Mouse (Mus musculus) forebrain, embryonic 12.5 days (tissue): Measurements from ENCODE around the gene Cdh3. TPM values are rescaled to one million over a fixed set of nuclear protein-coding genes. Genes with fewer than 3 reads are reported as not detected.

Experiments
- ATAC-seq: fragments of 200-750 bp; cut with Nextera tagmentation; 2 replicates; pipeline ENCODE4 v1.8.0; 2017; ENCODE audit warnings: moderate TSS enrichment; ENCODE audit not compliant: low FRiP score
- H3K27ac ChIP-seq: fragments of 300-500 bp; sonication (generic); 2 replicates; pipeline ENCODE4 v1.5.1; 2016; ENCODE audit warnings: mild to moderate bottlenecking
- H3K27me3 ChIP-seq: fragments of 300-500 bp; sonication (generic); 2 replicates; pipeline ENCODE4 v1.6.1; 2016; ENCODE audit warnings: mild to moderate bottlenecking
- H3K36me3 ChIP-seq: fragments of 300-500 bp; sonication (generic); replicated peaks from 2 replicates; pipeline ENCODE4 v1.6.1; 2016; ENCODE audit warnings: mild to moderate bottlenecking
- H3K4me1 ChIP-seq: fragments of 300-500 bp; sonication (generic); 2 replicates; pipeline ENCODE4 v1.6.1; 2016
- H3K4me2 ChIP-seq: fragments of 300-500 bp; sonication (generic); 2 replicates; pipeline ENCODE4 v1.6.1; 2016; ENCODE audit warnings: mild to moderate bottlenecking, moderate library complexity
- H3K4me3 ChIP-seq: fragments of 300-500 bp; sonication (generic); replicated peaks from 2 replicates; pipeline ENCODE4 v1.5.1; 2016; ENCODE audit warnings: mild to moderate bottlenecking
- H3K9ac ChIP-seq: fragments of 300-500 bp; sonication (generic); 2 replicates; pipeline ENCODE4 v1.6.1; 2016; ENCODE audit warnings: mild to moderate bottlenecking
- H3K9me3 ChIP-seq: fragments of 300-500 bp; sonication (generic); 2 replicates; pipeline ENCODE4 v1.6.1; 2016
- WGBS: fragments of 180-500 bp; shearing (Covaris S2); methylation state at CpG from one replicate; pipeline ENCODE4 v1.1.7; 2016; 5-methylcytosine and 5-hydroxymethylcytosine counted together
- polyA plus RNA-seq: library from polyadenylated mRNA; unstranded; fragments of >200 nt; fragmentation: Nextera tagmentation; extraction: Ambion mirVana; gene quantifications from 2 replicates; pipeline ENCODE4 v1.2.1, GENCODE M21; 2016

Gene Cdh3
- polyA plus RNA-seq, 1 experiment from 2014 or later: 3.5 TPM

DNA sequence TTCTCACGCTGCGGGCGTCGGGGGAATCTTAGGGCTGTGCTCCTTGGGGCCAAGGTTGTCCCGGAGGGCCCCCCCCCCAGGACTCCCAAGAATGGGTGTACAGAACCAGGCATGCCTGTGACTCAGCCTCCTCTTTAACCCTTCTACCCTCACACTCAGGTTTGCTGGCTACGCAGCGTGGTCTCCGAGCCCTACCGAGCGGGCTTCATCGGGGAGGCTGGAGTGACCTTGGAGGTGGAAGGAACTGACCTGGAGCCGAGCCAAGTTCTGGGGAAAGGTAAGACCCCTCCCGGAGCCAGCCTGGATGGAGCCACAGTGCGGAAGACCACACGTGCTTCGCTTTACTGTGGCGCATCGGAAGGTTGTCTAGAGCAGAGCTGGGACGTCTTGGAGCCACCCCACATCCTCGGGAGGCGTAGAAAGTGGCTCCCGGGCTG, 392 bp downstream of the Cdh3 start:
- H3K27ac ChIP-seq: no peak overlapping the region
- ATAC-seq: no peak

DNA sequence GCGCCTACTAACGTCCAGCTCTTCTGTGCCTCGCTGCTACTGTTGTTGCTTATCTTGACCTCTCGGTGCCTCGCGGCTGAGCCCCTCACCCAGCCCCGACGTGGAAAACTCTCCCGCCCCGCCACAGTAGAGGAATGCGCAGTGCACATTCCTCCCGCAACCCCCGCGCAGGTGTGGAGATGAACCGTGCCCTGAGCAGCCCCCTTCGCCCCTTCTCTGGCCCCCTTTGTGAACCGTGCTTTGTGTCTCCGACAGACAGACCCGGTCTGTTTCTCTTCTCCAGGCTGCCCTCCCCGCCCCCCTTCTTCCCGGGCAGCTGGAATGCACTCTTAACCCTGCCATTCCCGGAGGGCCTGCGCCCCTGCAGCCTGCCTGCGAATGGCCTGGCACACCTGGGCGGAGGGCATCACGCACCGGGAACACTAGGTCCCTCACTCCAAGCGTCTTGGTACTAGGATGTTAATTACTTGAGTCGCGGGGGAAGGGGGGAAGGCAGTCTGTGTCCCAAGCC, 895 bp downstream of the Cdh3 start:
- Histone ChIP-seq H3K4me1 (peaks cover 35% of the 10 kb centered on the region), H3K27me3 (peaks cover 73% of the 10 kb centered on the region), H3K36me3 (no peaks in the 10 kb centered on the region), H3K9ac (peak overlapping the region; percentile 29; the same call in 1 of the 2 replicates), H3K4me3 (peak overlapping the region; percentile 34), H3K4me2 (peak overlapping the region; percentile 57), H3K27ac (no peak overlapping the region), H3K9me3 (no peaks in the 10 kb centered on the region)
- no peak for ATAC-seq
- 0% methylated on average over 30 of the region's 30 CpGs for WGBS

More for the DNA sequence above, 392 bp downstream of the Cdh3 start:
- Histone ChIP-seq H3K4me1 (peaks cover 35% of the 10 kb centered on the region), H3K9ac (0 out of 2 replicates have a peak overlapping the region, but pooled peaks have one; percentile 38), H3K4me3 (peak overlapping the region; percentile 34), H3K36me3 (no peaks in the 10 kb centered on the region), H3K27me3 (peaks cover 78% of the 10 kb centered on the region), H3K4me2 (peak overlapping the region; percentile 57), H3K9me3 (no peaks in the 10 kb centered on the region)
- 2% methylated on average over 22 of the region's 22 CpGs for WGBS

DNA sequence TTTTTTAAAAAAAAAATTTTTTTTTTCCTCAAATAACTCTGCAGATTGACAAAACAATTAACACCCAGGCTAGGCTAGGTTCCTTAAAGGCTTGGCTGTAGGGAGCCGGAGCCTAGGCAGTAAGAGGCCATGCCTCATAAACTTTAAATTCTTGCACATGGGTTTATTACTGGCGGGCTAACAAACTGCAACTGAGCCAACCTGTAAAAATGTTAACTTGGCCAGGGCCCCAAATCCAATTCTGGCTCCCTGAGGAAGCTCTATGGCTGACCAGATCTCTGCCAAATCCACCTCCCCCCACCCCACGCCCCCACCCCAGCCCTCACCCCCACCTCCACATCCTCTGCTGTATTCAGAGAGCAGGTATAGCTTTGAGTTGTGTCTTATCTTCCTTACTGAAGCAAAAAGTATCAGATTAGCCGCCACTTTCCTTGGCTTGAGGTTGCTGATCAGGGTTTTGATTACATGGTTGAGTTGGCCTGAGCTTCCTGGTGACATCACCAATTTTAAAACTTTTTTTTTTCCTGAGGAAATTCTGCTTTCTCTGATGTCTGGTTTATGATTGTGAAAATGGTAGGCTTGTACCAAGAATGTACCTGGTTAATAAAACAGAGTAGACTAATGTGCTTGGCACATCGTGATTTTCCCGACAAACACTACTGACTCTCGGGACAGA, 1.9 kb downstream of the Cdh3 start:
- H3K9me3 ChIP-seq: no peaks in the 10 kb centered on the region
- H3K27ac ChIP-seq: no peak overlapping the region
- ATAC-seq: no peak
- H3K4me1 ChIP-seq: peaks cover 29% of the 10 kb centered on the region
- WGBS: 65% methylated on average over 7 of the region's 7 CpGs
- no peak overlapping the region for H3K4me2 ChIP-seq
- H3K9ac ChIP-seq: no peak overlapping the region
- no peaks in the 10 kb centered on the region for H3K36me3 ChIP-seq
- H3K4me3 ChIP-seq: no peak overlapping the region
- H3K27me3 ChIP-seq: peaks cover 63% of the 10 kb centered on the region

DNA sequence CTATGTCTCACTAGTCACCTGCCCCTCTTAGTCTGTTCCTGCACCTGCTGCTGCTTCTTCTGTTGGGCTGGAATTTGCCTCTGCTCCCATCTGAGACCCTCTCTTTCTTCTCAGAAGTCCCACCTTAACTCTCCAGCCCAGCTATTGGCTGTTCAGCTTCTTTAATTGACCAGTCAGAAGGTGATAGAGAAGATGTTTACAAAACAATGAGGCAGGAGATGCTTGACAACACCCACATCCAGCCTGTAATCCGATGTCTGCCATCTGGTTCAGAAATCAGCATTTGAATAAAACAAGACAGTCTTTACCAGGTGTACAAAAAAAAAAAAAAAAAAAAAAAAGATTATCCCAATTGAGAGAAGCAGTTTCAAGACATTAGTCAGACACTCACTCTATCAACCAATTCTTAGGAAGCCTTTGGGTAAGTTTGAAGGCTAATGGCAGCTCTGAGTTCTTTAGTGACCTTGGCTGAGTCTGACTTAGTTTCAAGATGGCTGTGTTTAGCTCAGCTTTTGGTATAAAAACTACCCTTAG, 5.3 kb downstream of the Cdh3 start:
- no peak overlapping the region for H3K9ac ChIP-seq
- no peak overlapping the region for H3K4me3 ChIP-seq
- H3K27ac ChIP-seq: no peak overlapping the region
- 3% methylated on average over 1 of the region's 1 CpGs for WGBS
- H3K4me2 ChIP-seq: no peak overlapping the region
- peaks cover 30% of the 10 kb centered on the region for H3K27me3 ChIP-seq
- H3K4me1 ChIP-seq: peaks cover 10% of the 10 kb centered on the region
- no peak for ATAC-seq
- H3K36me3 ChIP-seq: no peaks in the 10 kb centered on the region
- H3K9me3 ChIP-seq: no peaks in the 10 kb centered on the region

DNA sequence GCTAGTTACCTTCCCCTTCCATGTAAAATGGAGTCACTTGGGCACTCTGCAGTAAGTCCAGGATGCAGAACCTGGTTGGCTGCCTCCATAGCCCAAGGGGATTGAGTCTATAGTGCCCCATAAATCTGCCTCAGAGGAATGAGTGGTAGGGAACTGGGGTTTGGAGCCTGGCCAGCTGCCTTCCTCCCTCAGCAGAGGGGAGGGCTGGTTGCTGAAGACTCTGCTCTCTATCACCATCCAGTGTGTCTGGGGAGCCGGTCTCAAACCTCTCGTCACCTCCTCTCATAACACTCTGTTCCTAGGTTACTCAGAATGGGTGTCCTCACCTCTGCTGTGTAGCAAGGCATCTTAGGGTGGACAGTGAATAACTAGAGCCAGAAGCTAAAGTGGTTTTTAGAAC, 5.9 kb downstream of the Cdh3 start:
- Histone ChIP-seq H3K36me3 (no peaks in the 10 kb centered on the region), H3K4me2 (no peak overlapping the region), H3K27me3 (peaks cover 25% of the 10 kb centered on the region), H3K9me3 (no peaks in the 10 kb centered on the region), H3K4me1 (peaks cover 4% of the 10 kb centered on the region), H3K4me3 (no peak overlapping the region), H3K27ac (no peak overlapping the region), H3K9ac (no peak overlapping the region)
- WGBS: 95% methylated on average over 2 of the region's 2 CpGs
- no peak for ATAC-seq

DNA sequence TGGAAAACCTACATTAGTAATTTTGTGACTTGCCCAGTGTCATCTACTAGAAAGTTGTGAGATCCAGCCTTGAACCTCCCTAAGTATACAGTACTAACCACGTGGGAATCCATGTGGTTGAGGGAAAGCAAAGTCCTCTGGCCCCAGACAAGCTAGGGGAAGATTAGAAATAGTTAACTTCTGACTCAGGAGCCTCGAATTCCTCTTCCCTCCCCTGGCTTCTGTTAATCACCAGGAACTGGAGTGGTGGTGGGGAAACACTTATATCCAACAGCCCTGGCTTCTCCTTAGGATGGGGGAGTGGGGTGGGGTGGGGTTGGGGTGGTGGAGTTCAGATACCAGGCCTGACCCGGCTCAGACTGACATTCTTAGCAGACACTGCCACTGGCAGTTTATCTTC, 8.1 kb downstream of the Cdh3 start:
- Histone ChIP-seq H3K4me2 (no peak overlapping the region), H3K4me3 (no peak overlapping the region), H3K36me3 (no peaks in the 10 kb centered on the region), H3K9me3 (no peaks in the 10 kb centered on the region), H3K27ac (no peak overlapping the region), H3K9ac (no peak overlapping the region), H3K4me1 (no peaks in the 10 kb centered on the region), H3K27me3 (peaks cover 3% of the 10 kb centered on the region)
- 39% methylated on average over 2 of the region's 3 CpGs for WGBS
- ATAC-seq: no peak

DNA sequence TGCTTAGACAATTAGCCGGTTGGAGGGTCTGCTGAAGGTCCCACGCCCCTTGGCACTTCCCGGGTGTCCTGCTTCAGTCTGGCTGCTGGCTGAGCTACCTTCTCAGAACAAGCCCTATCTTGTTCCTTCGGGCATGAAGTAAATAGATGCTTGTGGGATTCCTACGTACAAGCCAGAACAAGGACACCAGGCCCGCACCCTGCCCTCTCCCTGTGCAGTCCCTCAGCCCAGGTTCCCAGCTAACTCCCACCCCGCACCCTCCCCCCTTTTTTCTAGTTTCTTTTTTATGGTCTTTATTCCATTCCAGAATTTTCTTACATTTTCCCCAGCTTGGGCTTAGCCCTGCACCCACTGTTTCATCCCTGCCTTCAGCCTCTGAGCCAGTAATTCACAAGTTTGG, 9.9 kb downstream of the Cdh3 start:
- no peak overlapping the region for H3K27ac ChIP-seq
- 87% methylated on average over 7 of the region's 7 CpGs for WGBS
- H3K9me3 ChIP-seq: no peaks in the 10 kb centered on the region
- no peaks in the 10 kb centered on the region for H3K27me3 ChIP-seq
- no peak overlapping the region for H3K4me2 ChIP-seq
- no peak overlapping the region for H3K4me3 ChIP-seq
- no peaks in the 10 kb centered on the region for H3K36me3 ChIP-seq
- no peak for ATAC-seq
- no peak overlapping the region for H3K9ac ChIP-seq
- no peaks in the 10 kb centered on the region for H3K4me1 ChIP-seq

DNA sequence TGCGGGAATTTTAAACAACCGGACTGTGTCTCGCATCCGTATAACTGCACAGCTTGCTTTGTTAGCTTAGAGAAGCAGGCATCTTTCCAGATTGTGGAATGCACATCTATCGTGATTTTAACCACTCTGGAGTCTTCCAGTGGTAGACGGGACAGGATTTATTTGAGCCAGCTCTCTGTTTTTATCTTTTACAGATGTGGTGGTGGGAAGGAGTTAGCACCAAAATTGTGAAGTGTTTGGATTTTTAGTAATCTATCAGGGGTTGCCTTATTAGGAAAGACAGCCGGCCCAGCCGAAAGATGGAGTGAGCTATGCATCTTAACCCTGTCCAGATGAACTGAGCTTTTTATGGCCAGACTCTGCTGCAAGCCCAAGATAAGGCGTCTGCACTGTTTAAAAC, 11.2 kb downstream of the Cdh3 start:
- Histone ChIP-seq H3K36me3 (no peaks in the 10 kb centered on the region), H3K9ac (no peak overlapping the region), H3K9me3 (no peaks in the 10 kb centered on the region), H3K4me3 (no peak overlapping the region), H3K4me1 (no peaks in the 10 kb centered on the region), H3K27ac (no peak overlapping the region), H3K27me3 (no peaks in the 10 kb centered on the region), H3K4me2 (no peak overlapping the region)
- no peak for ATAC-seq
- WGBS: 83% methylated on average over 9 of the region's 9 CpGs

DNA sequence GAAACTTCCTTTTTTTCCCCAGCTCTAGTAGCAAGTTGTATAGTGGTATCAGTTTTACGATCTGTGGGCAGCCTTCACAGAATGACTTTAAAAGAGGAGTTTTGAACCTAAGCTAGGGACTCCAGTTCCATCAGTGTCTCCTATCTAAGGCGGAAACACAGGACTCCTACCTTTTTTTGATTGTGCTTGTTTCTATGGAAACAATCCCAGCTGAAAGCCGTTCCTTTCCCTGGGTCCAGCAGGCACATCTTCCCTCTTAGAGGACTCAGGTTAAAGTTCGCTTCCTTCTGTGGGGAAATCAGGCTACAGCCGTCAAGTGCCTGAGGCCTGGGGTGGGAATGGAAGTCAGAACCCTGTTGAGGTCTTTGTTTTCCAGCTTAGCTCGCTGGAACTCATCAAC, 16.0 kb downstream of the Cdh3 start:
- no peaks in the 10 kb centered on the region for H3K4me1 ChIP-seq
- H3K27ac ChIP-seq: no peak overlapping the region
- no peak overlapping the region for H3K4me3 ChIP-seq
- H3K27me3 ChIP-seq: no peaks in the 10 kb centered on the region
- H3K9ac ChIP-seq: no peak overlapping the region
- 64% methylated on average over 6 of the region's 6 CpGs for WGBS
- no peaks in the 10 kb centered on the region for H3K9me3 ChIP-seq
- no peak for ATAC-seq
- H3K36me3 ChIP-seq: no peaks in the 10 kb centered on the region
- H3K4me2 ChIP-seq: no peak overlapping the region

DNA sequence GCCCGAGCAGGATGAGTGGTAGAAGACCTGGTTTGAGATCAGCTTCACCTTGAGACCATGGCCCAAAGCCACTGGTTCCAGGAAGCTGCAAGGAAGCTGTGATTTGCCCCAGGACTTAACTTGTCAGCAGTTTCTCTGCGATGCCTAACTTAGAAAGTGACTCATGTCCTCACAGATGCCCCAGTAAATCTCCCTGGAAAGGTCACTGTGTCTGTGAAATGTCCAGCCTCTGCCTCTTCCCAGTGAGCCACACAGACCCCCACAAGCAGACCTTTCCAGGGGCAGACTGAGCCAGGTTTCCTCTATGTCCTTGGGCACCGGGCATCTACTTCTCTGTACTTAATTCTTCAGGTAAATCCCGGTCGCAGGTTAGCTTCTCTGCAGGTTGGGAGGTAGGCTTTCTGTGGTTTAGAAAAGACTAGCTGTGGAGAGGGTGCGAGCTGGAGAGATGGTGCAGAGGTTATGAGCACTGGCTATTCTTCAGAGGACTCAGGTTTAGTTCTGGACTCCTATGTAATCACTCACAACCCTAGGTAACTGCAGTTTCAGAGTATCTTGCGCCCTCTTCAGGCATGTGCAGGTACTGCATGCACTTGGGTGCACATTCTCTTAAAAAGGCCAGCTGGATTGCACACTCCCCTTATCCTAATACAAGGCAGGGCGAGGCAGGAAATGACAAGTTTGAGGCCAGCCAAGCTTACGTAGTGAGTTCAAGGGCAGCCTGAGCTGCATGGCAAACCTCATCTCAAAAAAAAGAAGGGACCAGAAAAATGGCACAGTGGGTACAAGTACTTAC, 16.7 kb downstream of the Cdh3 start:
- Histone ChIP-seq H3K27me3 (no peaks in the 10 kb centered on the region), H3K4me2 (no peak overlapping the region), H3K9ac (no peak overlapping the region), H3K4me3 (no peak overlapping the region), H3K9me3 (no peaks in the 10 kb centered on the region), H3K36me3 (no peaks in the 10 kb centered on the region), H3K4me1 (no peaks in the 10 kb centered on the region), H3K27ac (no peak overlapping the region)
- no peak for ATAC-seq
- 89% methylated on average over 9 of the region's 9 CpGs for WGBS

DNA sequence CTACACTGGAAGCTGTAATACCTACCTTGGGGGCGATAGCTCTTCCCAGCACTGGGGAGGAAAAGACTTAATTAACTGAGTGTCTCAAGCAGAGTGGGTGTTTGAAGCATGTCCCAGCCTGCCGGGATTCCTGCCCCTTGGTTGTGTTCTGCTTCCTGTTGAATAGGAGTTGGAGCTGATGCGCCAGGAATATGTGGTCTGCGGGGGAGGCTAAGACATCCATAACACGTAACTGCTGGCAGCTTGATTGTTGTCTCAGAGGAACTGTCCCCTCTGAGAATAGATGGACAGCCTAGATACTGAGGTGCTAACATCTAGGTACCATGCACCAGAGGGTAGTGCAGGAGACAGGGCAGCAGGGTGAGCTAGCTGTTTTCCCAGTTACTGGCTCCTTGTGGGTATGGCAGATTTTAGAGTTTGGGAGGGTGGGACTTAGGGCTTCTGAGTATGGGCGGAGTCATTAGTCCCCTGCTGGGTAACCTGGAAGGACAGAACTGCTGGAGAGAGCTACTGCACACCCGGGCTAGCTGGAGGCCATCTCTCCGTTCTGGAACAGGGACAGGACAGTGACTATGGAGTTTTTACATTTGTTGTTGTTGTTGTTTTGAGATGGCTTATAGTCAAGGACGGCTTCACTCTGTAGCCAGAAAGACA, 18.0 kb downstream of the Cdh3 start:
- Histone ChIP-seq H3K4me2 (no peak overlapping the region), H3K4me1 (no peaks in the 10 kb centered on the region), H3K9me3 (no peaks in the 10 kb centered on the region), H3K27ac (no peak overlapping the region), H3K4me3 (no peak overlapping the region), H3K9ac (no peak overlapping the region), H3K36me3 (no peaks in the 10 kb centered on the region), H3K27me3 (no peaks in the 10 kb centered on the region)
- ATAC-seq: no peak
- 87% methylated on average over 9 of the region's 9 CpGs for WGBS

DNA sequence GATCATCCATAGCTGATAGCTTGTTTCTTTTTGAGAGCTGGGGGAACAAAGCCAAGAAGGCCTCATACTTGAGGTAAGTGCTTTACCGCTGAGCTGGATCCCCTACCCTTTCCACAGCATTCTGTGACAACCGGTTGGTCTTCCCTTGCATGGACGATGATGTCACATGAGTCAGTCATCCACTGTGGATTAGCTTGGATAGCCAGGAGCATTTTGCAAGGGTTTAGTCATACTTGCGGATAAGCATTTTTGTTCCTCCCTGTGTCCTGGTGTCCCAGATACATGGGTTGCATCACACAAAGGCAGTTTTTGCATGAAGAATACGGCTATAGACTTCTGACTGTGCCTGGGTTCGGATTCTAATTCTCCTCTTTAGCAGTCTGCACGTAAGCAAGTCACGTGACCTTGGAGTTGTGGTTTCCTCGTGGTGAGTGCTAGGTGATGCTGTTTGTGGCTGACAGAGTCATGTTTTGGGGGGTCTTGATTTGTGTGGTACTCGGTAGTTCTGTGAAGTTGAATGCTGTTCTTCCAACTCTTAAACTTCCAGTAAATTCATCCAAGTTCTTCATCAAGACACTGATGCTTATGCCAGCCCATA, 19.3 kb downstream of the Cdh3 start:
- Histone ChIP-seq H3K4me2 (no peak overlapping the region), H3K27ac (no peak overlapping the region), H3K36me3 (no peaks in the 10 kb centered on the region), H3K4me3 (no peak overlapping the region), H3K9me3 (no peaks in the 10 kb centered on the region), H3K9ac (no peak overlapping the region), H3K4me1 (no peaks in the 10 kb centered on the region), H3K27me3 (no peaks in the 10 kb centered on the region)
- WGBS: 93% methylated on average over 10 of the region's 10 CpGs
- no peak for ATAC-seq
